Mouse (Mus musculus) liver, embryonic 12.5 days (tissue): ENCODE measurements around the gene Pofut1. TPM values are rescaled to one million over a fixed set of nuclear protein-coding genes. Genes with fewer than 3 reads are reported as not detected.

Experiments
- ATAC-seq: fragments of 200-750 bp; cut with Nextera tagmentation; 2 replicates; pipeline ENCODE4 v1.8.0; 2017; ENCODE audit warnings: moderate number of reproducible peaks, mild to moderate bottlenecking, moderate library complexity
- H3K27ac ChIP-seq: fragments of 300-500 bp; sonication (generic); 2 replicates; pipeline ENCODE4 v1.5.1; 2016; ENCODE audit warnings: mild to moderate bottlenecking
- H3K27me3 ChIP-seq: fragments of 300-500 bp; sonication (generic); replicated peaks from 2 replicates; pipeline ENCODE4 v1.6.1; 2016; ENCODE audit warnings: mild to moderate bottlenecking, moderate library complexity
- H3K36me3 ChIP-seq: fragments of 300-500 bp; sonication (generic); 2 replicates; pipeline ENCODE4 v1.6.1; 2016; ENCODE audit warnings: mild to moderate bottlenecking, moderate library complexity
- H3K4me1 ChIP-seq: fragments of 300-500 bp; sonication (generic); 2 replicates; pipeline ENCODE4 v1.6.1; 2016
- H3K4me2 ChIP-seq: fragments of 300-500 bp; sonication (generic); 2 replicates; pipeline ENCODE4 v1.6.1; 2016; ENCODE audit warnings: mild to moderate bottlenecking, moderate library complexity
- H3K4me3 ChIP-seq: fragments of 300-500 bp; sonication (generic); 2 replicates; pipeline ENCODE4 v1.5.1; 2016; ENCODE audit warnings: mild to moderate bottlenecking, moderate library complexity
- H3K9ac ChIP-seq: fragments of 300-500 bp; sonication (generic); 2 replicates; pipeline ENCODE4 v1.6.1; 2016; ENCODE audit warnings: mild to moderate bottlenecking, moderate library complexity
- H3K9me3 ChIP-seq: fragments of 300-500 bp; sonication (generic); replicated peaks from 2 replicates; pipeline ENCODE4 v1.6.1; 2016; ENCODE audit warnings: mild to moderate bottlenecking, moderate library complexity
- WGBS: fragments of 180-500 bp; shearing (Covaris S2); methylation state at CpG from one replicate; pipeline ENCODE4 v1.1.7; 2016; ENCODE audit not compliant: insufficient replicate concordance; 5-methylcytosine and 5-hydroxymethylcytosine counted together
- polyA plus RNA-seq: library from polyadenylated mRNA; unstranded; fragments of >200 nt; fragmentation: Nextera tagmentation; extraction: Ambion mirVana; gene quantifications from 2 replicates; pipeline ENCODE4 v1.2.1, GENCODE M21; 2016

Gene Pofut1
- polyA plus RNA-seq, 1 experiment from 2014 or later, result 4.3 TPM

- Histone ChIP-seq H3K4me2 (no peak overlapping the region), H3K9ac (no peak overlapping the region), H3K27ac (no peak overlapping the region), H3K4me1 (peaks cover 74% of the 10 kb centered on the region), H3K4me3 (no peak overlapping the region), H3K27me3 (no peaks in the 10 kb centered on the region), H3K9me3 (no peaks in the 10 kb centered on the region), H3K36me3 (no peaks in the 10 kb centered on the region)
- WGBS, result 71% methylated on average over 3 of the region's 3 CpGs
- ATAC-seq, result no peak
These were observed 22.8 kb upstream of the Pofut1 start for GRCm38 (mm10) chr2:153218516-153218915.

GRCm38 (mm10) chr2:153221620-153222019 lies 19.7 kb upstream of the Pofut1 start:
- peak; percentile 93 for ATAC-seq
- Histone ChIP-seq H3K9me3 (no peaks in the 10 kb centered on the region), H3K4me3 (peak overlapping the region; percentile 38), H3K27me3 (no peaks in the 10 kb centered on the region), H3K36me3 (peaks cover 3% of the 10 kb centered on the region; the same call in 1 of the 2 replicates), H3K4me2 (peak overlapping the region; percentile 69), H3K4me1 (peaks cover 82% of the 10 kb centered on the region), H3K9ac (peak overlapping the region; percentile 63), H3K27ac (peak overlapping the region; percentile 94)
- WGBS, result 23% methylated on average over 4 of the region's 4 CpGs

- no peaks in the 10 kb centered on the region for H3K27me3 ChIP-seq
- peak overlapping the region; percentile 69 for H3K4me2 ChIP-seq
- no peaks in the 10 kb centered on the region for H3K9me3 ChIP-seq
- H3K36me3 ChIP-seq, result peaks cover 8% of the 10 kb centered on the region
- H3K9ac ChIP-seq, result peak overlapping the region; percentile 63
- peak overlapping the region; percentile 94 for H3K27ac ChIP-seq
- peaks cover 87% of the 10 kb centered on the region for H3K4me1 ChIP-seq
- H3K4me3 ChIP-seq, result peak overlapping the region; percentile 38
- ATAC-seq, result peak; percentile 79
These were observed 19.2 kb upstream of the Pofut1 start for GRCm38 (mm10) chr2:153222130-153222529.

GRCm38 (mm10) chr2:153222566-153222965 lies 18.8 kb upstream of the Pofut1 start:
- 64% methylated on average over 2 of the region's 2 CpGs for WGBS
- Histone ChIP-seq H3K4me3 (no peak overlapping the region), H3K27ac (peak overlapping the region; percentile 94), H3K4me2 (peak overlapping the region; percentile 69), H3K4me1 (peaks cover 91% of the 10 kb centered on the region), H3K36me3 (peaks cover 12% of the 10 kb centered on the region), H3K9ac (peak overlapping the region; percentile 63), H3K9me3 (no peaks in the 10 kb centered on the region), H3K27me3 (no peaks in the 10 kb centered on the region)
- no peak for ATAC-seq

GRCm38 (mm10) chr2:153224946-153225594 lies 16.3 kb upstream of the Pofut1 start, which contains the start of gene Tspyl3:
TSS of gene Tspyl3 (minus strand) at chr2:153225441.
- Histone ChIP-seq H3K27ac (peak within 1 kb of the TSS; percentile 86), H3K9ac (peak within 1 kb of the TSS; percentile 75), H3K36me3 (peaks cover 34% of the 10 kb centered on the region), H3K4me3 (peak within 1 kb of the TSS; percentile 62), H3K4me1 (peaks cover 97% of the 10 kb centered on the region), H3K27me3 (no peaks in the 10 kb centered on the region), H3K9me3 (no peaks in the 10 kb centered on the region), H3K4me2 (peak within 1 kb of the TSS; percentile 96)
- ATAC-seq, result no peak
- 2% methylated on average over 31 of the region's 31 CpGs for WGBS

GRCm38 (mm10) chr2:153225595-153225953 lies 15.8 kb upstream of the Pofut1 start:
- no peaks in the 10 kb centered on the region for H3K27me3 ChIP-seq
- ATAC-seq, result peak; percentile 5; the same call in 1 of the 2 replicates
- H3K9me3 ChIP-seq, result no peaks in the 10 kb centered on the region
- H3K4me2 ChIP-seq, result peak overlapping the region; percentile 96
- 2% methylated on average over 3 of the region's 3 CpGs for WGBS
- H3K36me3 ChIP-seq, result peaks cover 39% of the 10 kb centered on the region
- H3K4me3 ChIP-seq, result peak overlapping the region; percentile 62
- H3K4me1 ChIP-seq, result peaks cover 97% of the 10 kb centered on the region
- peak overlapping the region; percentile 86 for H3K27ac ChIP-seq
- H3K9ac ChIP-seq, result peak overlapping the region; percentile 75

- H3K27ac ChIP-seq, result peak overlapping the region; percentile 88
- no peak overlapping the region for H3K4me3 ChIP-seq
- no peaks in the 10 kb centered on the region for H3K9me3 ChIP-seq
- no peak overlapping the region for H3K9ac ChIP-seq
- H3K36me3 ChIP-seq, result peaks cover 63% of the 10 kb centered on the region
- H3K27me3 ChIP-seq, result no peaks in the 10 kb centered on the region
- peak overlapping the region; percentile 46 for H3K4me2 ChIP-seq
- ATAC-seq, result peak; percentile 90
- peaks cover 89% of the 10 kb centered on the region for H3K4me1 ChIP-seq
- 17% methylated on average over 4 of the region's 4 CpGs for WGBS
These were observed 13.4 kb upstream of the Pofut1 start for GRCm38 (mm10) chr2:153227959-153228358.

- H3K4me1 ChIP-seq, result peaks cover 83% of the 10 kb centered on the region
- no peaks in the 10 kb centered on the region for H3K9me3 ChIP-seq
- H3K27me3 ChIP-seq, result no peaks in the 10 kb centered on the region
- H3K9ac ChIP-seq, result peak overlapping the region; percentile 54
- no peak overlapping the region for H3K4me3 ChIP-seq
- peaks cover 68% of the 10 kb centered on the region for H3K36me3 ChIP-seq
- peak overlapping the region; percentile 46 for H3K4me2 ChIP-seq
- 76% methylated on average over 5 of the region's 5 CpGs for WGBS
- no peak for ATAC-seq
- H3K27ac ChIP-seq, result peak overlapping the region; percentile 88
These were observed 12.8 kb upstream of the Pofut1 start for GRCm38 (mm10) chr2:153228523-153228922.

- H3K4me3 ChIP-seq, result no peak overlapping the region
- peak overlapping the region; percentile 84; the same call in 1 of the 2 replicates for H3K4me2 ChIP-seq
- no peak overlapping the region for H3K27ac ChIP-seq
- no peak overlapping the region for H3K9ac ChIP-seq
- no peaks in the 10 kb centered on the region for H3K27me3 ChIP-seq
- peaks cover 44% of the 10 kb centered on the region for H3K4me1 ChIP-seq
- no peak for ATAC-seq
- H3K9me3 ChIP-seq, result no peaks in the 10 kb centered on the region
- peaks cover 68% of the 10 kb centered on the region for H3K36me3 ChIP-seq
- 76% methylated on average over 4 of the region's 4 CpGs for WGBS
These were observed 4.1 kb upstream of the Pofut1 start for GRCm38 (mm10) chr2:153237193-153237592.

GRCm38 (mm10) chr2:153237891-153238290 lies 3.4 kb upstream of the Pofut1 start:
- 72% methylated on average over 4 of the region's 4 CpGs for WGBS
- ATAC-seq, result no peak
- no peaks in the 10 kb centered on the region for H3K27me3 ChIP-seq
- H3K36me3 ChIP-seq, result peaks cover 61% of the 10 kb centered on the region
- peak overlapping the region; percentile 82 for H3K4me3 ChIP-seq
- peak overlapping the region; percentile 84 for H3K4me2 ChIP-seq
- no peaks in the 10 kb centered on the region for H3K9me3 ChIP-seq
- peak overlapping the region; percentile 98 for H3K9ac ChIP-seq
- H3K4me1 ChIP-seq, result peaks cover 50% of the 10 kb centered on the region
- H3K27ac ChIP-seq, result peak overlapping the region; percentile 97

- Histone ChIP-seq H3K9ac (peak overlapping the region; percentile 98), H3K4me2 (peak overlapping the region; percentile 84), H3K4me3 (peak overlapping the region; percentile 82), H3K9me3 (no peaks in the 10 kb centered on the region), H3K36me3 (peaks cover 57% of the 10 kb centered on the region), H3K27me3 (no peaks in the 10 kb centered on the region), H3K27ac (peak overlapping the region; percentile 97), H3K4me1 (peaks cover 55% of the 10 kb centered on the region)
- ATAC-seq, result no peak
- 61% methylated on average over 2 of the region's 2 CpGs for WGBS
These were observed 2.9 kb upstream of the Pofut1 start for GRCm38 (mm10) chr2:153238406-153238805.

GRCm38 (mm10) chr2:153239021-153239859 lies 2.1 kb upstream of the Pofut1 start:
- Histone ChIP-seq H3K9me3 (no peaks in the 10 kb centered on the region), H3K4me2 (peak overlapping the region; percentile 84), H3K27me3 (no peaks in the 10 kb centered on the region), H3K4me3 (peak overlapping the region; percentile 82), H3K9ac (peak overlapping the region; percentile 98), H3K4me1 (peaks cover 59% of the 10 kb centered on the region), H3K27ac (peak overlapping the region; percentile 97), H3K36me3 (peaks cover 54% of the 10 kb centered on the region)
- 41% methylated on average over 7 of the region's 7 CpGs for WGBS
- ATAC-seq, result no peak
